18 mouse cellular contexts compared by ENCODE assay signal in genomic region chr1:74379058-74379504, GRCm38 (mm10). TPM values are rescaled to one million over a fixed set of nuclear protein-coding genes. Genes with fewer than 3 reads are reported as not detected.
"Had no signal": no experiment of that assay in that cellular context is flagged by ENCODE, and none has a peak within 500 bp of the region (broad histone marks: within the 10 kb centered on the region; RNA-seq: fewer than 3 reads in every experiment).

No protein-coding gene starts in this region.

- H3K4me2 ChIP-seq: intestine, embryonic 15.5 days; kidney, embryonic 15.5 days; lung, embryonic 14.5 days; midbrain, embryonic 11.5 days; midbrain, embryonic 15.5 days; neural tube, embryonic 12.5 days; stomach, embryonic 15.5 days had no signal

- DNase-seq: kidney, adult 18-20 months; kidney, postnatal 36 days; lung, embryonic 14.5 days; lung, postnatal 10 days; lung, postnatal 4 days; retina, postnatal 1 day; thymus, adult 2 months; thymus, postnatal 25 days had no signal

- H3K9me3 ChIP-seq: intestine, embryonic 15.5 days; kidney, embryonic 15.5 days; limb, embryonic 10.5 days; megakaryocyte, embryonic 14.5 days; midbrain, embryonic 15.5 days; neural tube, embryonic 12.5 days; stomach, embryonic 15.5 days had no signal

- H3K4me3 ChIP-seq: intestine, embryonic 15.5 days; kidney, embryonic 15.5 days; limb, embryonic 10.5 days; midbrain, embryonic 15.5 days; neural tube, embryonic 12.5 days; stomach, embryonic 15.5 days had no signal

- H3K9ac ChIP-seq: intestine, embryonic 15.5 days; kidney, embryonic 15.5 days; lung, embryonic 14.5 days; midbrain, embryonic 15.5 days; neural tube, embryonic 12.5 days; stomach, embryonic 15.5 days had no signal

- ATAC-seq: intestine, embryonic 15.5 days; midbrain, embryonic 15.5 days had no signal

- H3K27me3 ChIP-seq: intestine, embryonic 15.5 days; kidney, embryonic 15.5 days; midbrain, embryonic 15.5 days; neural tube, embryonic 12.5 days; stomach, embryonic 15.5 days had no signal

- H3K4me1 ChIP-seq: intestine, embryonic 15.5 days; midbrain, embryonic 15.5 days; neural tube, embryonic 12.5 days had no signal

- H3K36me3 ChIP-seq: intestine, embryonic 15.5 days; kidney, embryonic 15.5 days; limb, embryonic 10.5 days; midbrain, embryonic 15.5 days; neural tube, embryonic 12.5 days; stomach, embryonic 15.5 days had no signal

- H3K27ac ChIP-seq: intestine, embryonic 15.5 days; kidney, embryonic 15.5 days; limb, embryonic 10.5 days; midbrain, embryonic 15.5 days; neural tube, embryonic 12.5 days; stomach, embryonic 15.5 days had no signal

RNA-seq across cellular contexts. Expression of gene Vil1, which starts 30.1 kb away (rescaled TPM):
- total RNA-seq: monocyte, adult 5-6 weeks had no signal
- polyA plus RNA-seq: spleen, adult 2 months had no signal
